Mouse (Mus musculus): ENCODE data around the gene Fshr. TPM values are rescaled to one million over a fixed set of nuclear protein-coding genes. Genes with fewer than 3 reads are reported as not detected.

The Fshr gene
- total and polyA plus RNA-seq, 3 experiments: not detected

- no peak for DNase-seq (ENCODE audit: low read depth, low spot score)
- no peaks in the 10 kb centered on the region for H3K79me2 ChIP-seq (ENCODE audit: control insufficient read depth, insufficient read depth, low read length, poor library complexity)
- no peak overlapping the region for H3K9ac ChIP-seq (ENCODE audit: control insufficient read depth, low read depth, low read length, poor library complexity, severe bottlenecking)
- no peaks in the 10 kb centered on the region for H3K9me3 ChIP-seq (replicated peaks; ENCODE audit: insufficient read depth, low read length)
- H3K27ac ChIP-seq (ENCODE audit: control insufficient read depth, low read depth, low read length): no peak overlapping the region
- H3K4me1 ChIP-seq (ENCODE audit: control insufficient read depth in 1 of 2, insufficient read depth in 2 of 2, low read length in 2 of 2): no peaks in the 10 kb centered on the region
- H3K27me3 ChIP-seq (ENCODE audit: control insufficient read depth in 1 of 2, insufficient read depth in 2 of 2, low read length in 2 of 2): no peaks in the 10 kb centered on the region
- no peak for TF ChIP-seq MXI1 (IDR thresholded peaks at IDR 0.05; ENCODE audit: low read depth, low read length)
- TF ChIP-seq GATA1 (IDR thresholded peaks at IDR 0.05; ENCODE audit: low read depth, low read length): no peak
- TF ChIP-seq ZMIZ1 (IDR thresholded peaks at IDR 0.05; ENCODE audit: low read depth, low read length): no peak
- no peak for TF ChIP-seq CHD2 (IDR thresholded peaks at IDR 0.05; ENCODE audit: low read length)
- H3K36me3 ChIP-seq (ENCODE audit: control insufficient read depth in 1 of 2, insufficient read depth in 2 of 2, low read length in 2 of 2): no peaks in the 10 kb centered on the region
- H3K4me3 ChIP-seq (ENCODE audit: control insufficient read depth in 1 of 2, insufficient read depth in 1 of 2, low read depth in 2 of 2, low read length in 2 of 2): no peak overlapping the region
Observed at GRCm38 (mm10) chr17:88974538-88974937, 225.9 kb downstream of the Fshr start.

GRCm38 (mm10) chr17:88966028-88966427 is 234.4 kb downstream of the Fshr start:
- H3K79me2 ChIP-seq (ENCODE audit: control insufficient read depth, insufficient read depth, low read length, poor library complexity): no peaks in the 10 kb centered on the region
- no peaks in the 10 kb centered on the region for H3K4me1 ChIP-seq (ENCODE audit: control insufficient read depth in 1 of 2, insufficient read depth in 2 of 2, low read length in 2 of 2)
- H3K27me3 ChIP-seq (ENCODE audit: control insufficient read depth in 1 of 2, insufficient read depth in 2 of 2, low read length in 2 of 2): no peaks in the 10 kb centered on the region
- no peak overlapping the region for H3K27ac ChIP-seq (ENCODE audit: control insufficient read depth, low read depth, low read length)
- no peak for TF ChIP-seq CHD2 (IDR thresholded peaks at IDR 0.05; ENCODE audit: low read length)
- TF ChIP-seq USF1 (IDR thresholded peaks at IDR 0.05; ENCODE audit: low read depth, low read length): no peak
- no peak for TF ChIP-seq POLR2AphosphoS2 (IDR thresholded peaks at IDR 0.05; ENCODE audit: low read length)
- TF ChIP-seq CTCF (IDR thresholded peaks at IDR 0.05 in 2 of 3, conservative IDR thresholded peaks at IDR 0.05 in 1 of 3; ENCODE audit: control insufficient read depth in 1 of 3, insufficient read depth in 1 of 3, low read depth in 2 of 3, low read length in 3 of 3, poor library complexity in 1 of 3, severe bottlenecking in 1 of 3): no peak
- TF ChIP-seq CHD1 (IDR thresholded peaks at IDR 0.05; ENCODE audit: low read depth, low read length): no peak
- TF ChIP-seq POLR2AphosphoS5 (IDR thresholded peaks at IDR 0.05; ENCODE audit: borderline replicate concordance, low read depth, low read length): no peak
- TF ChIP-seq BHLHE40 (IDR thresholded peaks at IDR 0.05; ENCODE audit: borderline replicate concordance, low read depth, low read length): no peak
- TF ChIP-seq TCF12 (IDR thresholded peaks at IDR 0.05; ENCODE audit: low read depth, low read length): no peak
- no peak for TF ChIP-seq EP300 (IDR thresholded peaks at IDR 0.05; ENCODE audit: low read depth in 1 of 2, low read length in 2 of 2)
- TF ChIP-seq USF2 (IDR thresholded peaks at IDR 0.05; ENCODE audit: borderline replicate concordance in 1 of 2, insufficient read depth in 1 of 2, low read depth in 1 of 2, low read length in 2 of 2): no peak
- no peak for TF ChIP-seq JUND (IDR thresholded peaks at IDR 0.05; ENCODE audit: low read depth, low read length)
- no peak for TF ChIP-seq POLR2A (IDR thresholded peaks at IDR 0.05; ENCODE audit: control insufficient read depth in 1 of 2, insufficient read depth in 1 of 2, low read depth in 1 of 2, low read length in 2 of 2, poor library complexity in 1 of 2)
- no peak for TF ChIP-seq E2F4 (IDR thresholded peaks at IDR 0.05; ENCODE audit: borderline replicate concordance, low read depth, low read length)
- TF ChIP-seq MYC (IDR thresholded peaks at IDR 0.05; ENCODE audit: low read depth, low read length): no peak
- no peak for TF ChIP-seq SIN3A (IDR thresholded peaks at IDR 0.05; ENCODE audit: low read length)
- no peak for TF ChIP-seq MAX (IDR thresholded peaks at IDR 0.05; ENCODE audit: low read length)
- TF ChIP-seq NELFE (IDR thresholded peaks at IDR 0.05; ENCODE audit: low read depth, low read length): no peak
- no peak for DNase-seq (ENCODE audit: low read depth, low spot score)
- no peaks in the 10 kb centered on the region for H3K36me3 ChIP-seq (ENCODE audit: control insufficient read depth in 1 of 2, insufficient read depth in 2 of 2, low read length in 2 of 2)
- H3K4me3 ChIP-seq (ENCODE audit: control insufficient read depth in 1 of 2, insufficient read depth in 1 of 2, low read depth in 2 of 2, low read length in 2 of 2): no peak overlapping the region
- no peaks in the 10 kb centered on the region for H3K9me3 ChIP-seq (replicated peaks; ENCODE audit: insufficient read depth, low read length)
- no peak overlapping the region for H3K9ac ChIP-seq (ENCODE audit: control insufficient read depth, low read depth, low read length, poor library complexity, severe bottlenecking)

All from MEL (cell line).